Mouse (Mus musculus): ENCODE results near the gene Atp11a. TPM values are rescaled to one million over a fixed set of nuclear protein-coding genes. Genes with fewer than 3 reads are reported as not detected.

Gene Atp11a
- polyA plus RNA-seq, 1 experiment from 2014 or later = 8.9 TPM

DNA sequence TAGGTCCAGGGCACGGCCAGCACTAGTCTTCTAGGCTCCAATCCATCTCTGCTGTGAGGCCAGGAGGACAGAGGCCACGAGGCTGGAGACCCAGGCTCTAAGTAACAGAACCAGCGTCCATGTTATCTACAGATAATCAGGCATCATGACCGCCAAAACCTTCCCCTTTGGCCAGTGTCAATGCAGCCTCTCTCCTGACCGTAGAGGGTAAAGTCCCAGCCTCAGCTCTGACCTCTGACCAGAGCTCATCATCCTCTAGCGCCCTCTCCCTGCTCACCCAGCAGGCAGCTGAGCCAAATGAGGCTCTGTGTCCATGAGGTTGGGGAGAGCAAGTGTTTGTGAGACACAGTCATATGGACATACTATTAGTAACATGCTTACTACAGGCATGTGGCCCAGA, 42.3 kb downstream of the Atp11a start:
- Histone ChIP-seq H3K4me2 (ENCODE audit: low read length) (no peak overlapping the region), H3K27ac (ENCODE audit: low read depth, low read length) (no peak overlapping the region), H3K4me1 (ENCODE audit: control insufficient read depth, insufficient read depth, low read depth, low read length) (peaks cover 8% of the 10 kb centered on the region; the same call in 1 of the 2 replicates), H3K27me3 (replicated peaks; ENCODE audit: control insufficient read depth, insufficient read depth, low read length) (no peaks in the 10 kb centered on the region), H3K36me3 (ENCODE audit: control insufficient read depth, insufficient read depth, low read length) (no peaks in the 10 kb centered on the region), H3K9ac (ENCODE audit: low read depth, low read length) (no peak overlapping the region), H3K4me3 (ENCODE audit: low read length) (no peak overlapping the region), H3K9me3 (ENCODE audit: control insufficient read depth, low read length) (no peaks in the 10 kb centered on the region)
- 62% methylated on average over 6 of the region's 6 CpGs for WGBS
- ATAC-seq = no peak

DNA sequence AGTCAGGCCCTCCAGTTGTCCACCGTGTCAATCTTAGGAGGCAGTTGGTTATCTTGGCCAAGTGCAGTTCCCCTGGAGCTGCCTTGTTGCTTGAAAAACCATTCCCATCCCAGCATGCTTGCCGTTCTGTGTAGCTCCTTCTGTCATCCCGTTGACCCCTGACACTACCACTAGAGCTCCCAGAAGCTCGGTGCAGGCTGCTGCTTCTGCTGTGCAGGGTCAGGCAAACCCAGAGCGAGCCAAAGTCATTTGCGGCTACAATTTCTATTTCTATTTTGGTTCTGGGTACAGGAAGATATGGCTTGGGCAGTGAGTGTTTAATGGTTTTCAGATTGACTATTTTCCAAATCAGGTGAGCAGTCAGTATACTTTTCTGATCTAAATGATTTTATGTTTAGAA, 43.0 kb downstream of the Atp11a start:
- H3K4me1 ChIP-seq (ENCODE audit: control insufficient read depth, insufficient read depth, low read depth, low read length) = peaks cover 8% of the 10 kb centered on the region; the same call in 1 of the 2 replicates
- H3K27ac ChIP-seq (ENCODE audit: low read depth, low read length) = no peak overlapping the region
- no peak overlapping the region for H3K4me2 ChIP-seq (ENCODE audit: low read length)
- H3K9me3 ChIP-seq (ENCODE audit: control insufficient read depth, low read length) = no peaks in the 10 kb centered on the region
- no peak for ATAC-seq
- H3K4me3 ChIP-seq (ENCODE audit: low read length) = no peak overlapping the region
- H3K9ac ChIP-seq (ENCODE audit: low read depth, low read length) = no peak overlapping the region
- 49% methylated on average over 6 of the region's 6 CpGs for WGBS
- H3K36me3 ChIP-seq (ENCODE audit: control insufficient read depth, insufficient read depth, low read length) = no peaks in the 10 kb centered on the region
- no peaks in the 10 kb centered on the region for H3K27me3 ChIP-seq (replicated peaks; ENCODE audit: control insufficient read depth, insufficient read depth, low read length)

DNA sequence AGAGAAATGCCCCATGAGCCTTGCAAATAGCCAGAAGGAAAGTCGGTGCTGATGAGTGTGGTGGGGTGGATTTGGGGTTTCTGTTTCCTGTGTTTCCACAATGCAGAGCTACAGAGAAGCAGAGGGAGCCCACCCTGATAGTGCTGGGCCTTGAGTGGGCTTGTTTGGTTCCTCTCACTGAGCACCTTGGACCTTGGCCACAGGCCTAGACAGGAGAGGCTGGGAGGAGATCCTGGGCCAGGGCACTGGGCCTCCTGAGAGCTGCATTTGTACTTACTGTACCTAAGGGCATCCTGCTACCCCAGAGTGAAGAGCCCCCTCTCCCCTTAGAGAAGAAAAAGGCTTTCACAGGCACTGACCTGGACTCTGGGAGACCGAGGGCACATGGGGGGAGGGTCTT, 43.4 kb downstream of the Atp11a start:
- no peak for ATAC-seq
- no peak overlapping the region for H3K4me3 ChIP-seq (ENCODE audit: low read length)
- peaks cover 8% of the 10 kb centered on the region; the same call in 1 of the 2 replicates for H3K4me1 ChIP-seq (ENCODE audit: control insufficient read depth, insufficient read depth, low read depth, low read length)
- H3K9me3 ChIP-seq (ENCODE audit: control insufficient read depth, low read length) = no peaks in the 10 kb centered on the region
- no peak overlapping the region for H3K27ac ChIP-seq (ENCODE audit: low read depth, low read length)
- WGBS = 69% methylated on average over 2 of the region's 2 CpGs
- no peaks in the 10 kb centered on the region for H3K27me3 ChIP-seq (replicated peaks; ENCODE audit: control insufficient read depth, insufficient read depth, low read length)
- H3K9ac ChIP-seq (ENCODE audit: low read depth, low read length) = no peak overlapping the region
- H3K4me2 ChIP-seq (ENCODE audit: low read length) = no peak overlapping the region
- no peaks in the 10 kb centered on the region for H3K36me3 ChIP-seq (ENCODE audit: control insufficient read depth, insufficient read depth, low read length)

DNA sequence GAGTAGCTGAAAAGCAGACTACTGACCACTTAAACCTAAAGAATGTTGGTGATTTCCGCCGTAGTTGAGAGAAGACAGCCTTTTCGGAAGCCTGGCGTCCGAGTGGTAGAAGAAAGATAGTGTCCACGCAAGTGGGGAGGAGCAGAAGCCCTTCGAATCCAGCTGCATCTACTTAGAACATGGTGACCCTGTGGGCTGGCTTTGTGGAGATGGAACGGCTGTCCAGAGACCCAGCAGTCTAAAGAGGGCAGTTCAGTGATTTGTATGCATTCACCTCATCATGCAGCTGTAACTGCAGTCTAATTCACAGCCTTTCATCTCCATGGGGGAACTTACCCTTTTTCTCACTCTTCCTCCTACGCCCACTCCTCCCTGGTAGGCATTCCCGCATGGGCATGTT, 44.8 kb downstream of the Atp11a start:
- 75% methylated on average over 10 of the region's 10 CpGs for WGBS
- H3K27me3 ChIP-seq (replicated peaks; ENCODE audit: control insufficient read depth, insufficient read depth, low read length) = no peaks in the 10 kb centered on the region
- H3K9ac ChIP-seq (ENCODE audit: low read depth, low read length) = no peak overlapping the region
- H3K9me3 ChIP-seq (ENCODE audit: control insufficient read depth, low read length) = no peaks in the 10 kb centered on the region
- peaks cover 8% of the 10 kb centered on the region; the same call in 1 of the 2 replicates for H3K4me1 ChIP-seq (ENCODE audit: control insufficient read depth, insufficient read depth, low read depth, low read length)
- no peak overlapping the region for H3K4me3 ChIP-seq (ENCODE audit: low read length)
- H3K4me2 ChIP-seq (ENCODE audit: low read length) = no peak overlapping the region
- no peak overlapping the region for H3K27ac ChIP-seq (ENCODE audit: low read depth, low read length)
- no peak for ATAC-seq
- H3K36me3 ChIP-seq (ENCODE audit: control insufficient read depth, insufficient read depth, low read length) = no peaks in the 10 kb centered on the region

DNA sequence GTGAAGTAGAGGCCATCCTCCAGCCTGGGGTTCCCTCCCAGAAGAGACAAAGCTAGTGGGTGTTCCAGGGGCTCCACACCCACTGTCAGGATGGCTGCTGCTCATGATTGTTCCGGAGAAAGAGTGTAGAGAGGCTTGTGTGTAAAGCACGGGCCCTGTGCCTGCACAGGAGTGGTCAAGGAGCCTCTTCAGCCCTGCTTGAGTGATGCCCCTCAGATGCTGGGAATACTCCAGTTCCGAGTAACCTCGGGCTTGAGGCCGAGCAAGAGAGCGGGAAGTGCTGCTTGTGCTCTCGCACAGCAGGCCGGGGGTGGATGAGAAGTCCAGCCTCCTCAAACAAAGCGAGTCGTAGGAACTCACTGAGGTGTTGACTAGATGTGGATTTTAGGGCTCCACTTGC, 46.3 kb downstream of the Atp11a start:
- H3K4me1 ChIP-seq (ENCODE audit: control insufficient read depth, insufficient read depth, low read depth, low read length) = peaks cover 8% of the 10 kb centered on the region; the same call in 1 of the 2 replicates
- no peak overlapping the region for H3K9ac ChIP-seq (ENCODE audit: low read depth, low read length)
- no peak overlapping the region for H3K27ac ChIP-seq (ENCODE audit: low read depth, low read length)
- no peak overlapping the region for H3K4me2 ChIP-seq (ENCODE audit: low read length)
- no peaks in the 10 kb centered on the region for H3K9me3 ChIP-seq (ENCODE audit: control insufficient read depth, low read length)
- WGBS = 78% methylated on average over 10 of the region's 10 CpGs
- no peaks in the 10 kb centered on the region for H3K27me3 ChIP-seq (replicated peaks; ENCODE audit: control insufficient read depth, insufficient read depth, low read length)
- H3K36me3 ChIP-seq (ENCODE audit: control insufficient read depth, insufficient read depth, low read length) = no peaks in the 10 kb centered on the region
- no peak overlapping the region for H3K4me3 ChIP-seq (ENCODE audit: low read length)
- no peak for ATAC-seq

DNA sequence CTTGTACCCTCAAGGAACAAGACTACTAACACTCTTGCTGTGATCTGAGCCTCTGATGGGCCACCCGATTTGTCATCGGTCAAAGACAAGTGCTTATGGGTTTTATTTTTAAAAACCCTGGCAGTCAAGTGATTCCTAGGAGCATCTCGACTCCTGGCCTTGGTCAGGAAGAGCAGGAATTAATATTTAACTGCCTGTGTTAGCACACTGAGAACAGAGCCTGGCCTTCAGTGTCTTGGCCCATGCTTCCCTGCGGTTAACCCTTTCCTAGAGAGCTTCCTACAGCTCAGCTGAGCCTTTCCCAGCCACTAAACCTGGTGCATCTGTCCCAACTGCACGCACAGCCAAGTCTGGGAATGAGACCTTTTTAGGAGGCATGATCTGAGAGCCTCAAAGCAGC, 48.1 kb downstream of the Atp11a start:
- Histone ChIP-seq H3K4me2 (ENCODE audit: low read length) (no peak overlapping the region), H3K9me3 (ENCODE audit: control insufficient read depth, low read length) (no peaks in the 10 kb centered on the region), H3K4me3 (ENCODE audit: low read length) (no peak overlapping the region), H3K27ac (ENCODE audit: low read depth, low read length) (no peak overlapping the region), H3K36me3 (ENCODE audit: control insufficient read depth, insufficient read depth, low read length) (no peaks in the 10 kb centered on the region), H3K27me3 (replicated peaks; ENCODE audit: control insufficient read depth, insufficient read depth, low read length) (no peaks in the 10 kb centered on the region), H3K4me1 (ENCODE audit: control insufficient read depth, insufficient read depth, low read depth, low read length) (peaks cover 8% of the 10 kb centered on the region; the same call in 1 of the 2 replicates), H3K9ac (ENCODE audit: low read depth, low read length) (no peak overlapping the region)
- 74% methylated on average over 5 of the region's 5 CpGs for WGBS
- ATAC-seq = no peak

DNA sequence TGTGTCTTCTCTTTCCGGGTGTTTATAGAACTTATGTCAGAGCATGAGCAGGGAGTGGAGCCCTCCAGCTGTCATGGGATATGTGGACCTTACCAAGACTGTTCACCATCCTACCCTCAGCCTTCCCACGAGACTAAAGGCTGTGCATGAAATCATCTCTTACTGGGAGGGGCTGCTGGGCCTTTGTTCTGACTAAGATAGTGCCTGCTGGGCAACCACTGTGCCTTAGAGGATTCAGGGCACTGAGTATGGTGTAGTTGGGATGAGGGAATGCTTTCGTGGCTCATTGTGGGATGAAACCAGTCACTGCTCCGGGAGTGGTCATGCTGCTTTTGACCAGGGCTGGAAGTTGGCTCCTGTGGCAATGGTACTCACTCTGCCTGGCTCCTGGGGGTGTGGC, 48.8 kb downstream of the Atp11a start:
- no peak for ATAC-seq
- 36% methylated on average over 4 of the region's 4 CpGs for WGBS
- H3K4me1 ChIP-seq (ENCODE audit: control insufficient read depth, insufficient read depth, low read depth, low read length) = peaks cover 5% of the 10 kb centered on the region; the same call in 1 of the 2 replicates
- no peak overlapping the region for H3K27ac ChIP-seq (ENCODE audit: low read depth, low read length)
- H3K9ac ChIP-seq (ENCODE audit: low read depth, low read length) = no peak overlapping the region
- no peaks in the 10 kb centered on the region for H3K27me3 ChIP-seq (replicated peaks; ENCODE audit: control insufficient read depth, insufficient read depth, low read length)
- H3K4me2 ChIP-seq (ENCODE audit: low read length) = no peak overlapping the region
- H3K9me3 ChIP-seq (ENCODE audit: control insufficient read depth, low read length) = no peaks in the 10 kb centered on the region
- H3K36me3 ChIP-seq (ENCODE audit: control insufficient read depth, insufficient read depth, low read length) = no peaks in the 10 kb centered on the region
- H3K4me3 ChIP-seq (ENCODE audit: low read length) = no peak overlapping the region

DNA sequence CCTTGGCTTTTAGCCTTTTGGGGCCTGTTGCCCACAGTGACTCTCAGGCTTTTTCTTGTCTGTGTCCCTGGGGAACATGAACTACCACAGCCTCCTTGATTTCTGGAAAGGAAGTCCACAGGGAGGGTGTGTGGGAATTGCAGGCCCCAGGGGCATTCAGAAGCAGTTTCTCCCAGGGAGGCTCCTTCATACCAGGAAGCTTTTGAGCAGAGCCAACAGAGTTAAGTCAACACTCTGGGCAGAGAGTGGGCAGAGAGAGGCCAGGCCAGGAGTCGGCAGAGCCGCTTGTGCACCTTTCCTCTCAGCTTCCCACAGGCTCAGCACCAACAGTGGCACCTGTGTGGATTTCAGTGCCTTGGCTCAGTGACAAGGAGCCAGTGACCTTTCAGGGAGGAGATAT, 51.2 kb downstream of the Atp11a start:
- 85% methylated on average over 2 of the region's 2 CpGs for WGBS
- peaks cover 9% of the 10 kb centered on the region for H3K36me3 ChIP-seq (ENCODE audit: control insufficient read depth, insufficient read depth, low read length)
- no peak overlapping the region for H3K27ac ChIP-seq (ENCODE audit: low read depth, low read length)
- H3K9me3 ChIP-seq (ENCODE audit: control insufficient read depth, low read length) = no peaks in the 10 kb centered on the region
- no peak overlapping the region for H3K4me3 ChIP-seq (ENCODE audit: low read length)
- no peak overlapping the region for H3K4me2 ChIP-seq (ENCODE audit: low read length)
- no peaks in the 10 kb centered on the region for H3K27me3 ChIP-seq (replicated peaks; ENCODE audit: control insufficient read depth, insufficient read depth, low read length)
- no peaks in the 10 kb centered on the region for H3K4me1 ChIP-seq (ENCODE audit: control insufficient read depth, insufficient read depth, low read depth, low read length)
- H3K9ac ChIP-seq (ENCODE audit: low read depth, low read length) = no peak overlapping the region
- ATAC-seq = no peak

DNA sequence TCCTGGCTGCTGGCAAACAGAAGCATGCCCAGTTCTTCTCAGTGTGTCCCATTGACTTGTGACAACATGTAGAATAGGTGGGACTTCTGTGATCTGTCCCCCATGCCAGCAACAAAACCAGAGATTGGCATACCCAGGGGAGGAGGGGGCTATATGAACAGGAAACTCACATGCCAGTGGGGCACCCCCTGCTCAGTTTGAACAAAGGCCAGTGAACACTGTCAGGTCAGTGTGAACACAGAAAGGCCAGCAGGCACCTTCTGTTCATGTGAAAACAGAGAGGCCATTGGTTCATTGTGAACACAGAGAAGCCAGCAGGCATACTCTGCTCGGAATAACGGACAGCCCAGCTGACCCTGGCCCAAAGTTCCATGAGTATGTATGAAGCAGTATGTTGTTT, 52.7 kb downstream of the Atp11a start:
- Histone ChIP-seq H3K4me1 (ENCODE audit: control insufficient read depth, insufficient read depth, low read depth, low read length) (no peaks in the 10 kb centered on the region), H3K36me3 (ENCODE audit: control insufficient read depth, insufficient read depth, low read length) (peaks cover 10% of the 10 kb centered on the region), H3K27ac (ENCODE audit: low read depth, low read length) (no peak overlapping the region), H3K4me2 (ENCODE audit: low read length) (no peak overlapping the region), H3K27me3 (replicated peaks; ENCODE audit: control insufficient read depth, insufficient read depth, low read length) (no peaks in the 10 kb centered on the region), H3K9me3 (ENCODE audit: control insufficient read depth, low read length) (no peaks in the 10 kb centered on the region), H3K4me3 (ENCODE audit: low read length) (no peak overlapping the region), H3K9ac (ENCODE audit: low read depth, low read length) (no peak overlapping the region)
- 42% methylated on average over 2 of the region's 2 CpGs for WGBS
- ATAC-seq = no peak

DNA sequence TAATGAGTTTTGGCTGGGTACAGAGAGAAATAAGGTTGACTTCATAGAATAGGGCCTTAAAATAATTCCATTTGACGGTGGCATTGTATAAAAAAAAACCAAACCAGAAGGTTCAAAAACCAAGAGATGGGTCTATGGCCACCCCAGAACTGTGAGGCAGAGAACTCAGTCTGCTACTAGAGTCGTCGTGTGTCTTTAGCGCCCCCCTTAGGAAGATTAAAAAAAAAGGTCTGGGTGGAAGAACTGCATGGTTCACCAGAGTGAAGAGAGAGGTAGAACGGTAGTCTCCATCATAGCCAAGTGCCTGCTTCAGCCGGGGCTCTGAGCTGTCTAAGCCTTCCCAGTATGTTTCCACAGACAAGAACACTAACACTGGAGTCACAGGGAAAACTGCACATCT, 54.4 kb downstream of the Atp11a start:
- Histone ChIP-seq H3K9ac (ENCODE audit: low read depth, low read length) (no peak overlapping the region), H3K27ac (ENCODE audit: low read depth, low read length) (no peak overlapping the region), H3K4me1 (ENCODE audit: control insufficient read depth, insufficient read depth, low read depth, low read length) (no peaks in the 10 kb centered on the region), H3K9me3 (ENCODE audit: control insufficient read depth, low read length) (no peaks in the 10 kb centered on the region), H3K4me3 (ENCODE audit: low read length) (no peak overlapping the region), H3K36me3 (ENCODE audit: control insufficient read depth, insufficient read depth, low read length) (peaks cover 10% of the 10 kb centered on the region), H3K27me3 (replicated peaks; ENCODE audit: control insufficient read depth, insufficient read depth, low read length) (no peaks in the 10 kb centered on the region), H3K4me2 (ENCODE audit: low read length) (no peak overlapping the region)
- ATAC-seq = no peak
- WGBS = 51% methylated on average over 6 of the region's 6 CpGs
